19 mouse cellular contexts compared by ENCODE assay signal in genomic region chr15:84762712-84763422, GRCm38 (mm10). TPM values are rescaled to one million over a fixed set of nuclear protein-coding genes. Genes with fewer than 3 reads are reported as not detected.
DNase-seq lines count a peak whose midpoint lies in the region; ATAC-seq and TF ChIP-seq lines count a peak whose summit lies in the region.
"Had no signal": no experiment of that assay in that cellular context is flagged by ENCODE, and none has a peak within 500 bp of the region (broad histone marks: within the 10 kb centered on the region; RNA-seq: fewer than 3 reads in every experiment).

No protein-coding gene starts in this region.

- no peak overlapping the region for H3K9ac ChIP-seq in kidney, postnatal 0 days (ENCODE audit: low read depth, low read length)
- H3K9ac ChIP-seq in hindbrain, embryonic 16.5 days (ENCODE audit: low read depth, low read length): no peak overlapping the region
- no peak overlapping the region for H3K9ac ChIP-seq in neural tube, embryonic 12.5 days

- 56% methylated on average over 8 of the region's 8 CpGs for WGBS in kidney, postnatal 0 days
- 35% methylated on average over 8 of the region's 8 CpGs for WGBS in hindbrain, embryonic 16.5 days
- 46% methylated on average over 8 of the region's 8 CpGs for WGBS in neural tube, embryonic 12.5 days
- 75% methylated on average over 8 of the region's 8 CpGs for WGBS in heart, embryonic 10.5 days

- H3K27me3 ChIP-seq in kidney, postnatal 0 days (ENCODE audit: insufficient read depth, low read length): no peaks in the 10 kb centered on the region
- no peaks in the 10 kb centered on the region for H3K27me3 ChIP-seq in hindbrain, embryonic 16.5 days (replicated peaks; ENCODE audit: control insufficient read depth, insufficient read depth, low read length)
- H3K27me3 ChIP-seq in neural tube, embryonic 12.5 days (replicated peaks): no peaks in the 10 kb centered on the region
- H3K27me3 ChIP-seq in heart, embryonic 10.5 days (ENCODE audit: insufficient read depth, poor library complexity, severe bottlenecking): peaks cover 4% of the 10 kb centered on the region; the same call in 1 of the 2 replicates

- TF ChIP-seq CTCF in kidney, postnatal 0 days (IDR thresholded peaks at IDR 0.05; ENCODE audit: low read depth): no peak

- H3K9me3 ChIP-seq in kidney, postnatal 0 days (replicated peaks; ENCODE audit: low read length): no peaks in the 10 kb centered on the region
- no peaks in the 10 kb centered on the region for H3K9me3 ChIP-seq in hindbrain, embryonic 16.5 days (ENCODE audit: control insufficient read depth, low read length)
- H3K9me3 ChIP-seq in neural tube, embryonic 12.5 days: no peaks in the 10 kb centered on the region
- H3K9me3 ChIP-seq in heart, embryonic 10.5 days: no peaks in the 10 kb centered on the region

- peak overlapping the region; percentile 19; the same call in 1 of the 2 replicates for H3K27ac ChIP-seq in kidney, postnatal 0 days
- H3K27ac ChIP-seq in hindbrain, embryonic 16.5 days (ENCODE audit: low read depth, low read length): no peak overlapping the region
- peak overlapping the region; percentile 3; the same call in 1 of the 2 replicates for H3K27ac ChIP-seq in neural tube, embryonic 12.5 days
- H3K27ac ChIP-seq in heart, embryonic 10.5 days: no peak overlapping the region

- H3K36me3 ChIP-seq in kidney, postnatal 0 days (ENCODE audit: insufficient read depth, low read length): no peaks in the 10 kb centered on the region
- H3K36me3 ChIP-seq in hindbrain, embryonic 16.5 days (ENCODE audit: control insufficient read depth, insufficient read depth, low read length): no peaks in the 10 kb centered on the region
- no peaks in the 10 kb centered on the region for H3K36me3 ChIP-seq in neural tube, embryonic 12.5 days
- no peaks in the 10 kb centered on the region for H3K36me3 ChIP-seq in heart, embryonic 10.5 days
- H3K36me3 ChIP-seq: G1E had no signal

- H3K4me3 ChIP-seq in kidney, postnatal 0 days (replicated peaks; ENCODE audit: low read depth, low read length): no peak overlapping the region
- no peak overlapping the region for H3K4me3 ChIP-seq in hindbrain, embryonic 16.5 days (ENCODE audit: low read length)
- no peak overlapping the region for H3K4me3 ChIP-seq in neural tube, embryonic 12.5 days
- no peak overlapping the region for H3K4me3 ChIP-seq in heart, embryonic 10.5 days
- H3K4me3 ChIP-seq: erythroblast, embryonic 14.5 days had no signal

- H3K4me1 ChIP-seq in kidney, postnatal 0 days (replicated peaks; ENCODE audit: insufficient read depth, low read length): 0 out of 2 replicates have a peak, but pooled peaks cover 6% of the 10 kb centered on the region
- peaks cover 3% of the 10 kb centered on the region; the same call in 1 of the 2 replicates for H3K4me1 ChIP-seq in hindbrain, embryonic 16.5 days (ENCODE audit: control insufficient read depth, insufficient read depth, low read depth, low read length)
- H3K4me1 ChIP-seq in neural tube, embryonic 12.5 days: peaks cover 16% of the 10 kb centered on the region
- H3K4me1 ChIP-seq in heart, embryonic 10.5 days: peaks cover 8% of the 10 kb centered on the region; the same call in 1 of the 2 replicates

- no peak for ATAC-seq in kidney, postnatal 0 days (replicated peaks; ENCODE audit: low FRiP score, low read depth)
- ATAC-seq in hindbrain, embryonic 16.5 days: peak; percentile 75; the same call in 1 of the 2 replicates
- peak; percentile 61 for ATAC-seq in neural tube, embryonic 12.5 days (ENCODE audit: low FRiP score, low read depth)
- ATAC-seq: CD4-positive, CD25-positive, alpha-beta regulatory T cell, adult 4 months had no signal

- H3K4me2 ChIP-seq in kidney, postnatal 0 days (ENCODE audit: low read length): no peak overlapping the region
- no peak overlapping the region for H3K4me2 ChIP-seq in hindbrain, embryonic 16.5 days (ENCODE audit: low read length)
- 0 out of 2 replicates have a peak overlapping the region, but pooled peaks have one; percentile 16 for H3K4me2 ChIP-seq in neural tube, embryonic 12.5 days (replicated peaks)

- peak; percentile 48 to 67 for DNase-seq in cerebellum, postnatal 10 days
- DNase-seq in cerebellum, adult 11-12 months: no peak
- peak; percentile 15 for DNase-seq in kidney, postnatal 0 days (ENCODE audit: low spot score)
- no peak for DNase-seq in kidney, adult 9 months
- no peak for DNase-seq in heart, embryonic 10.5 days (ENCODE audit: low spot score)
- DNase-seq in testis, postnatal 14 days (ENCODE audit: low spot score): no peak
- DNase-seq: cerebellum, postnatal 36 days; gastrocnemius, postnatal 10 days; heart, adult 18-20 months; kidney, adult 8-10 months; layer of hippocampus, adult 9-11 months; liver; lung, adult 18-20 months; lung, postnatal 36 days had no signal

RNA-seq across cellular contexts. Expression of gene Arhgap8, which starts 43.0 kb away (rescaled TPM):
- 13.9 and 14.7 TPM in 2 replicates for polyA plus RNA-seq in kidney, postnatal 0 days (2015; fragmentation: Nextera tagmentation; extraction: Ambion mirVana)
- 0.61 and 0.96 TPM in 2 replicates for polyA plus RNA-seq in hindbrain, embryonic 16.5 days (2015; fragmentation: Nextera tagmentation; extraction: Ambion mirVana)
- 2.6 and 4.3 TPM in 2 replicates for polyA plus RNA-seq in neural tube, embryonic 12.5 days (2016; fragmentation: Nextera tagmentation; extraction: Ambion mirVana)
- polyA plus RNA-seq in heart, embryonic 10.5 days (2016; fragmentation: Nextera tagmentation; extraction: Ambion mirVana): 4.3 and 6.5 TPM in 2 replicates
- polyA plus RNA-seq: CD4-positive, CD25-positive, alpha-beta regulatory T cell, adult 4 months; erythroblast, embryonic 14.5 days; G1E had no signal

Comparison
In these comparisons a context has a peak if more than half of its experiments do, and no peak if none do; other contexts are left out.
1. DNase-seq: peak in cerebellum, postnatal 10 days (2 of 2) and kidney, postnatal 0 days (single experiment); none in cerebellum, adult 11-12 months (single experiment), kidney, adult 9 months (single experiment), heart, embryonic 10.5 days (single experiment) and testis, postnatal 14 days (single experiment).
2. H3K27ac ChIP-seq: peak in kidney, postnatal 0 days (single experiment) and neural tube, embryonic 12.5 days (single experiment); none in hindbrain, embryonic 16.5 days (single experiment) and heart, embryonic 10.5 days (single experiment).